Mouse (Mus musculus): Measurements from ENCODE around the gene Cacng5. TPM values are rescaled to one million over a fixed set of nuclear protein-coding genes. Genes with fewer than 3 reads are reported as not detected.

Gene Cacng5
- total RNA-seq (2023) = not detected

GRCm38 (mm10) chr11:107914634-107915226 is at the start of gene Cacng5:
Cacng5 (minus strand) TSS chr11:107915055.

Other genes starting within 250 kb of the Cacng5 start
- gene Cacng1, start 198.5 kb downstream of the Cacng5 start, total RNA-seq (2023) = not detected
- gene Cacng4, start 120.5 kb downstream of the Cacng5 start, total RNA-seq (2023) = not detected

Measured in B cell, adult 67 days (primary cell).